Mouse (Mus musculus): Measurements from ENCODE around the gene Vav3. TPM values are rescaled to one million over a fixed set of nuclear protein-coding genes. Genes with fewer than 3 reads are reported as not detected.

Gene Vav3
- total and polyA plus RNA-seq, 3 experiments, result 0.08 TPM; not detected in 2

GRCm38 (mm10) chr3:109299303-109300074 lies 41.0 kb upstream of the Vav3 start:
- no peak overlapping the region for H3K27ac ChIP-seq (ENCODE audit: insufficient read depth, low read depth)
- DNase-seq (ENCODE audit: extremely low read depth), result no peak
- H3K9ac ChIP-seq (ENCODE audit: insufficient read depth, low read depth), result no peak overlapping the region
- dilution Hi-C loops (cut with MboI; ENCODE audit: extremely low pct_ligation_motif_present, extremely low pct_unique_long_range_greater_than_20kb, low sequenced_read_pairs), result no loop called here
- H3K4me3 ChIP-seq (replicated peaks in 1 of 3; ENCODE audit: low read depth in 2 of 3, low read length in 2 of 3, poor library complexity in 1 of 3), result no peak overlapping the region
- H3K27me3 ChIP-seq (replicated peaks), result no peaks in the 10 kb centered on the region
- H3K4me1 ChIP-seq (ENCODE audit: control insufficient read depth in 1 of 2, insufficient read depth in 2 of 2), result no peaks in the 10 kb centered on the region
- no peak for TF ChIP-seq EP300 (IDR thresholded peaks at IDR 0.05; ENCODE audit: low read length)
- no peak for TF ChIP-seq JUN (IDR thresholded peaks at IDR 0.05; ENCODE audit: insufficient read depth, low read depth, low read length)
- no peak for TF ChIP-seq ETS1 (conservative IDR thresholded peaks at IDR 0.05; ENCODE audit: low read depth, low read length)
- TF ChIP-seq RAD21 (IDR thresholded peaks at IDR 0.05; ENCODE audit: low read depth, low read length), result no peak
- TF ChIP-seq MXI1 (IDR thresholded peaks at IDR 0.05; ENCODE audit: low read depth, low read length), result no peak
- no peak for TF ChIP-seq TBP (conservative IDR thresholded peaks at IDR 0.05; ENCODE audit: low read depth, low read length)
- TF ChIP-seq POLR2AphosphoS2 (IDR thresholded peaks at IDR 0.05; ENCODE audit: low read depth, low read length), result no peak
- no peak for TF ChIP-seq NELFE (IDR thresholded peaks at IDR 0.05; ENCODE audit: low read depth, low read length)
- no peak for TF ChIP-seq NRF1 (IDR thresholded peaks at IDR 0.05; ENCODE audit: low read depth, low read length)
- TF ChIP-seq CHD2 (IDR thresholded peaks at IDR 0.05; ENCODE audit: low read length), result no peak
- no peak for TF ChIP-seq USF1 (IDR thresholded peaks at IDR 0.05; ENCODE audit: low read depth, low read length)
- no peak for TF ChIP-seq ZNF384 (IDR thresholded peaks at IDR 0.05; ENCODE audit: low read depth, low read length)
- TF ChIP-seq KAT2A (IDR thresholded peaks at IDR 0.05; ENCODE audit: insufficient replicate concordance, low read length), result no peak
- TF ChIP-seq GABPA (IDR thresholded peaks at IDR 0.05; ENCODE audit: insufficient replicate concordance, low read depth, low read length), result no peak
- no peak overlapping the region for H3K4me2 ChIP-seq (ENCODE audit: insufficient read depth, low read depth, poor library complexity, severe bottlenecking)
- in situ Hi-C loops (cut with MboI; ENCODE audit: low pct_ligation_motif_present, low pct_unique_long_range_greater_than_20kb, low sequenced_read_pairs), result no loop called here
- no peaks in the 10 kb centered on the region for H3K9me3 ChIP-seq (replicated peaks; ENCODE audit: low read length)
- no peaks in the 10 kb centered on the region for H3K36me3 ChIP-seq (replicated peaks in 1 of 2; ENCODE audit: control insufficient read depth in 1 of 2, insufficient read depth in 1 of 2, low read length in 1 of 2)
- no peaks in the 10 kb centered on the region for H3K79me2 ChIP-seq (replicated peaks; ENCODE audit: control insufficient read depth, extremely low read depth, insufficient read depth, poor library complexity, severe bottlenecking)

GRCm38 (mm10) chr3:109302059-109302458 lies 38.4 kb upstream of the Vav3 start:
- Histone ChIP-seq H3K36me3 (replicated peaks in 1 of 2; ENCODE audit: control insufficient read depth in 1 of 2, insufficient read depth in 1 of 2, low read length in 1 of 2) (no peaks in the 10 kb centered on the region), H3K4me3 (replicated peaks in 1 of 3; ENCODE audit: low read depth in 2 of 3, low read length in 2 of 3, poor library complexity in 1 of 3) (no peak overlapping the region), H3K9me3 (replicated peaks; ENCODE audit: low read length) (no peaks in the 10 kb centered on the region), H3K79me2 (replicated peaks; ENCODE audit: control insufficient read depth, extremely low read depth, insufficient read depth, poor library complexity, severe bottlenecking) (no peaks in the 10 kb centered on the region), H3K27me3 (replicated peaks) (no peaks in the 10 kb centered on the region), H3K27ac (ENCODE audit: insufficient read depth, low read depth) (no peak overlapping the region), H3K4me1 (ENCODE audit: control insufficient read depth in 1 of 2, insufficient read depth in 2 of 2) (no peaks in the 10 kb centered on the region), H3K4me2 (ENCODE audit: insufficient read depth, low read depth, poor library complexity, severe bottlenecking) (no peak overlapping the region), H3K9ac (ENCODE audit: insufficient read depth, low read depth) (no peak overlapping the region)
- TF ChIP-seq ELF1 (IDR thresholded peaks at IDR 0.05; ENCODE audit: low read depth, low read length) (no peak), PAX5 (IDR thresholded peaks at IDR 0.05; ENCODE audit: low read length) (no peak), MAZ (IDR thresholded peaks at IDR 0.05; ENCODE audit: low read depth, low read length) (no peak), HCFC1 (IDR thresholded peaks at IDR 0.05; ENCODE audit: low read depth, low read length) (no peak), RCOR1 (conservative IDR thresholded peaks at IDR 0.05; ENCODE audit: low read depth, low read length) (no peak), ZMIZ1 (IDR thresholded peaks at IDR 0.05; ENCODE audit: low read depth, low read length) (no peak), RAD21 (IDR thresholded peaks at IDR 0.05; ENCODE audit: low read depth, low read length) (no peak), IRF4 (IDR thresholded peaks at IDR 0.05; ENCODE audit: low read depth, low read length) (no peak), JUN (IDR thresholded peaks at IDR 0.05; ENCODE audit: insufficient read depth, low read depth, low read length) (no peak), NELFE (IDR thresholded peaks at IDR 0.05; ENCODE audit: low read depth, low read length) (no peak), POLR2A (IDR thresholded peaks at IDR 0.05; ENCODE audit: low read depth, low read length) (no peak), USF2 (conservative IDR thresholded peaks at IDR 0.05; ENCODE audit: low read depth, low read length) (no peak), USF1 (IDR thresholded peaks at IDR 0.05; ENCODE audit: low read depth, low read length) (no peak), MXI1 (IDR thresholded peaks at IDR 0.05; ENCODE audit: low read depth, low read length) (no peak), KAT2A (IDR thresholded peaks at IDR 0.05; ENCODE audit: insufficient replicate concordance, low read length) (no peak)
- in situ Hi-C loops (cut with MboI; ENCODE audit: low pct_ligation_motif_present, low pct_unique_long_range_greater_than_20kb, low sequenced_read_pairs), result no loop called here
- dilution Hi-C loops (cut with MboI; ENCODE audit: extremely low pct_ligation_motif_present, extremely low pct_unique_long_range_greater_than_20kb, low sequenced_read_pairs), result no loop called here
- no peak for DNase-seq (ENCODE audit: extremely low read depth)
